Comparison of ENCODE assay signal across 24 mouse cellular contexts in genomic region chr16:89071041-89071440, GRCm38 (mm10). TPM values are rescaled to one million over a fixed set of nuclear protein-coding genes. Genes with fewer than 3 reads are reported as not detected.
A peak's percentile ranks its signal among the peaks of the same experiment; 100 is the strongest.
DNase-seq lines count a peak whose midpoint lies in the region; ATAC-seq and TF ChIP-seq lines count a peak whose summit lies in the region.
"Not testable (repeated sequence)": the region's sequence is repeated elsewhere in the genome, so short reads cannot be mapped to it uniquely, and the experiment has no call there.
"Had no signal": no experiment of that assay in that cellular context is flagged by ENCODE, and none has a peak within 500 bp of the region (broad histone marks: within the 10 kb centered on the region; RNA-seq: fewer than 3 reads in every experiment).

No protein-coding gene starts in this region.

- TF ChIP-seq CTCF in hindbrain, postnatal 0 days (IDR thresholded peaks at IDR 0.05; ENCODE audit: low read depth) = not testable (repeated sequence)

- H3K4me3 ChIP-seq in embryonic facial prominence, embryonic 11.5 days (ENCODE audit: low read depth, low read length); hindbrain, postnatal 0 days (ENCODE audit: low read length); midbrain, embryonic 10.5 days: not testable (repeated sequence)

- H3K4me2 ChIP-seq in embryonic facial prominence, embryonic 11.5 days (ENCODE audit: low read depth, low read length); hindbrain, postnatal 0 days (ENCODE audit: low read depth, low read length): not testable (repeated sequence)

- not testable (repeated sequence) for H3K27me3 ChIP-seq in embryonic facial prominence, embryonic 11.5 days (ENCODE audit: control insufficient read depth, insufficient read depth, low read length); hindbrain, postnatal 0 days (ENCODE audit: insufficient read depth, low read length); midbrain, embryonic 10.5 days (ENCODE audit: low read depth, poor library complexity, severe bottlenecking)

- H3K36me3 ChIP-seq in embryonic facial prominence, embryonic 11.5 days (replicated peaks; ENCODE audit: control insufficient read depth, insufficient read depth, low read depth, low read length); hindbrain, postnatal 0 days (ENCODE audit: insufficient read depth, low read length); midbrain, embryonic 10.5 days: not testable (repeated sequence)

- not testable (repeated sequence) for H3K4me1 ChIP-seq in embryonic facial prominence, embryonic 11.5 days (ENCODE audit: control insufficient read depth, insufficient read depth, low read length); hindbrain, postnatal 0 days (ENCODE audit: insufficient read depth, low read length); midbrain, embryonic 10.5 days

- not testable (repeated sequence) for H3K9ac ChIP-seq in embryonic facial prominence, embryonic 11.5 days (replicated peaks; ENCODE audit: low read length); hindbrain, postnatal 0 days (replicated peaks; ENCODE audit: low read length)

- not testable (repeated sequence) for ATAC-seq in embryonic facial prominence, embryonic 11.5 days (replicated peaks; ENCODE audit: insufficient number of reproducible peaks, low FRiP score, low TSS enrichment, low read depth); hindbrain, postnatal 0 days

- H3K9me3 ChIP-seq in embryonic facial prominence, embryonic 11.5 days (replicated peaks; ENCODE audit: control insufficient read depth, low read length); hindbrain, postnatal 0 days (ENCODE audit: low read length); midbrain, embryonic 10.5 days (replicated peaks): not testable (repeated sequence)

- H3K27ac ChIP-seq in embryonic facial prominence, embryonic 11.5 days (replicated peaks; ENCODE audit: low read depth, low read length); hindbrain, postnatal 0 days; midbrain, embryonic 10.5 days (replicated peaks): not testable (repeated sequence)

- 76% methylated on average over 2 of the region's 2 CpGs for WGBS in embryonic facial prominence, embryonic 11.5 days
- WGBS in hindbrain, postnatal 0 days = 83% methylated on average over 2 of the region's 2 CpGs
- WGBS in midbrain, embryonic 10.5 days = 79% methylated on average over 2 of the region's 2 CpGs

- peak; percentile 12 for DNase-seq in ES-CJ7 (ENCODE audit: low read depth, low spot score)
- peak; percentile 46 for DNase-seq in ZHBTc4 (ENCODE audit: low read depth, low spot score)
- DNase-seq in c-Kit-positive CD71-positive TER-119-negative erythroid progenitor cells, embryonic 14.5 days (ENCODE audit: low read depth) = peak; percentile 1
- peak; percentile 74 for DNase-seq in embryonic facial prominence, embryonic 11.5 days (ENCODE audit: low spot score)
- peak; percentile 5 for DNase-seq in hindbrain, postnatal 0 days (ENCODE audit: low spot score)
- peak; percentile 49 to 52 for DNase-seq in kidney, postnatal 4 days
- DNase-seq in midbrain, embryonic 10.5 days (ENCODE audit: low spot score) = peak; percentile 12
- peak; percentile 4 for DNase-seq in urinary bladder, postnatal 14 days (ENCODE audit: low spot score)

RNA-seq across cellular contexts. Expression of gene 1110025L11Rik, which starts 7.2 kb away (rescaled TPM):
- not detected in 2 replicates for polyA plus RNA-seq in embryonic facial prominence, embryonic 11.5 days (2014; fragmentation: Nextera tagmentation; extraction: Ambion mirVana)
- total RNA-seq in hindbrain, postnatal 0 days (2014; rRNA removed) = not detected in 2 replicates
- not detected in 2 replicates for polyA plus RNA-seq in hindbrain, postnatal 0 days (2015; fragmentation: Nextera tagmentation; extraction: Ambion mirVana)
- not detected in 2 replicates for polyA plus RNA-seq in midbrain, embryonic 10.5 days (2016; fragmentation: Nextera tagmentation; extraction: Ambion mirVana)
- total RNA-seq: adrenal gland, adult 18-20 months; gastrocnemius, postnatal 36 days; heart, adult 8-10 months; hematopoietic stem cell, adult 5-6 weeks; layer of hippocampus, postnatal 14 days had no signal
- polyA plus RNA-seq: embryonic facial prominence, embryonic 13.5 days; forebrain, embryonic 16.5 days; heart, embryonic 15.5 days; intestine, embryonic 15.5 days; limb, embryonic 13.5 days; liver, embryonic 15.5 days; lung, postnatal 0 days; midbrain, embryonic 13.5 days; neural tube, embryonic 15.5 days; spleen, adult 2 months; stomach, embryonic 14.5 days had no signal

RNA-seq across cellular contexts. Expression of gene Krtap6-3, which starts 12.8 kb away (rescaled TPM):
- polyA plus RNA-seq in embryonic facial prominence, embryonic 11.5 days (2014; fragmentation: Nextera tagmentation; extraction: Ambion mirVana) = not detected in 2 replicates
- total RNA-seq in hindbrain, postnatal 0 days (2014; rRNA removed) = not detected in 2 replicates
- not detected in 2 replicates for polyA plus RNA-seq in hindbrain, postnatal 0 days (2015; fragmentation: Nextera tagmentation; extraction: Ambion mirVana)
- not detected in 2 replicates for polyA plus RNA-seq in midbrain, embryonic 10.5 days (2016; fragmentation: Nextera tagmentation; extraction: Ambion mirVana)
- total RNA-seq: adrenal gland, adult 18-20 months; gastrocnemius, postnatal 36 days; heart, adult 8-10 months; hematopoietic stem cell, adult 5-6 weeks; layer of hippocampus, postnatal 14 days had no signal
- polyA plus RNA-seq: embryonic facial prominence, embryonic 13.5 days; forebrain, embryonic 16.5 days; heart, embryonic 15.5 days; intestine, embryonic 15.5 days; limb, embryonic 13.5 days; liver, embryonic 15.5 days; lung, postnatal 0 days; midbrain, embryonic 13.5 days; neural tube, embryonic 15.5 days; spleen, adult 2 months; stomach, embryonic 14.5 days had no signal

RNA-seq across cellular contexts. Expression of gene Krtap6-5, which starts 23.4 kb away (rescaled TPM):
- not detected in 2 replicates for polyA plus RNA-seq in embryonic facial prominence, embryonic 11.5 days (2014; fragmentation: Nextera tagmentation; extraction: Ambion mirVana)
- total RNA-seq in hindbrain, postnatal 0 days (2014; rRNA removed) = not detected in 2 replicates
- not detected in 2 replicates for polyA plus RNA-seq in hindbrain, postnatal 0 days (2015; fragmentation: Nextera tagmentation; extraction: Ambion mirVana)
- polyA plus RNA-seq in midbrain, embryonic 10.5 days (2016; fragmentation: Nextera tagmentation; extraction: Ambion mirVana) = not detected in 2 replicates
- total RNA-seq: adrenal gland, adult 18-20 months; gastrocnemius, postnatal 36 days; heart, adult 8-10 months; hematopoietic stem cell, adult 5-6 weeks; layer of hippocampus, postnatal 14 days had no signal
- polyA plus RNA-seq: embryonic facial prominence, embryonic 13.5 days; forebrain, embryonic 16.5 days; heart, embryonic 15.5 days; intestine, embryonic 15.5 days; limb, embryonic 13.5 days; liver, embryonic 15.5 days; lung, postnatal 0 days; midbrain, embryonic 13.5 days; neural tube, embryonic 15.5 days; spleen, adult 2 months; stomach, embryonic 14.5 days had no signal

RNA-seq across cellular contexts. Expression of gene Gm10228, which starts 29.8 kb away (rescaled TPM):
- polyA plus RNA-seq in embryonic facial prominence, embryonic 11.5 days (2014; fragmentation: Nextera tagmentation; extraction: Ambion mirVana) = not detected in 2 replicates
- not detected in 2 replicates for total RNA-seq in hindbrain, postnatal 0 days (2014; rRNA removed)
- polyA plus RNA-seq in hindbrain, postnatal 0 days (2015; fragmentation: Nextera tagmentation; extraction: Ambion mirVana) = not detected in 2 replicates
- not detected in 2 replicates for polyA plus RNA-seq in midbrain, embryonic 10.5 days (2016; fragmentation: Nextera tagmentation; extraction: Ambion mirVana)
- total RNA-seq: adrenal gland, adult 18-20 months; gastrocnemius, postnatal 36 days; heart, adult 8-10 months; hematopoietic stem cell, adult 5-6 weeks; layer of hippocampus, postnatal 14 days had no signal
- polyA plus RNA-seq: embryonic facial prominence, embryonic 13.5 days; forebrain, embryonic 16.5 days; heart, embryonic 15.5 days; intestine, embryonic 15.5 days; limb, embryonic 13.5 days; liver, embryonic 15.5 days; lung, postnatal 0 days; midbrain, embryonic 13.5 days; neural tube, embryonic 15.5 days; spleen, adult 2 months; stomach, embryonic 14.5 days had no signal

RNA-seq across cellular contexts. Expression of gene Krtap6-1, which starts 39.5 kb away (rescaled TPM):
- polyA plus RNA-seq in embryonic facial prominence, embryonic 11.5 days (2014; fragmentation: Nextera tagmentation; extraction: Ambion mirVana) = not detected in 2 replicates
- not detected in 2 replicates for total RNA-seq in hindbrain, postnatal 0 days (2014; rRNA removed)
- not detected in 2 replicates for polyA plus RNA-seq in hindbrain, postnatal 0 days (2015; fragmentation: Nextera tagmentation; extraction: Ambion mirVana)
- not detected in 2 replicates for polyA plus RNA-seq in midbrain, embryonic 10.5 days (2016; fragmentation: Nextera tagmentation; extraction: Ambion mirVana)
- total RNA-seq: adrenal gland, adult 18-20 months; gastrocnemius, postnatal 36 days; heart, adult 8-10 months; hematopoietic stem cell, adult 5-6 weeks; layer of hippocampus, postnatal 14 days had no signal
- polyA plus RNA-seq: embryonic facial prominence, embryonic 13.5 days; forebrain, embryonic 16.5 days; heart, embryonic 15.5 days; intestine, embryonic 15.5 days; limb, embryonic 13.5 days; liver, embryonic 15.5 days; lung, postnatal 0 days; midbrain, embryonic 13.5 days; neural tube, embryonic 15.5 days; spleen, adult 2 months; stomach, embryonic 14.5 days had no signal

Comparison
In these comparisons a context has a peak if more than half of its experiments do, and no peak if none do; other contexts are left out.
1. DNase-seq: peak in every context shown above with its lines; median percentile 74 in embryonic facial prominence, embryonic 11.5 days; 50 in kidney, postnatal 4 days; 46 in ZHBTc4; 12 in ES-CJ7; 12 in midbrain, embryonic 10.5 days; 5 in hindbrain, postnatal 0 days; 4 in urinary bladder, postnatal 14 days; 1 in c-Kit-positive CD71-positive TER-119-negative erythroid progenitor cells, embryonic 14.5 days.